Mouse (Mus musculus) olfactory bulb, adult 2 months (tissue): ENCODE measurements at regions not wholly inside any gene's neighbourhood (a gene's known extent, or its start where the extent isn't known, plus 50 kb on each side); places are given as distances from the start of the nearest gene placed in this dataset.

Experiments used
- CTCF ChIP-seq: fragments of 200-500 bp; IDR thresholded peaks from 2 replicates; pipeline ENCODE4 v1.5.1; 2012; ENCODE audit warnings: low read depth, mild to moderate bottlenecking, low read length, moderate library complexity; ENCODE audit not compliant: insufficient read depth
- POLR2A ChIP-seq: fragments of 200-500 bp; IDR thresholded peaks from 2 replicates; pipeline ENCODE4 v1.6.1; 2012; ENCODE audit warnings: mild to moderate bottlenecking, low read depth, low read length, moderate library complexity; ENCODE audit not compliant: insufficient read depth

GRCm38 (mm10) chr12:54516463-54516862, 139.9 kb downstream of the Sptssa start:
- TF ChIP-seq CTCF (no peak), POLR2A (no peak)
